Mouse (Mus musculus) testis, adult 2 months (tissue): Measurements from ENCODE around the gene Nol11. TPM values are rescaled to one million over a fixed set of nuclear protein-coding genes. Genes with fewer than 3 reads are reported as not detected.
A peak's percentile ranks its signal among the peaks of the same experiment; 100 is the strongest.
"Not testable (repeated sequence)": the region's sequence is repeated elsewhere in the genome, so short reads cannot be mapped to it uniquely, and the experiment has no call there.

ENCODE experiments used
- H3K27ac ChIP-seq: fragments of 200-500 bp; 2 replicates; pipeline ENCODE4 v1.5.1; 2012; ENCODE audit warnings: low read depth, low read length; ENCODE audit not compliant: control insufficient read depth, insufficient read depth
- H3K27me3 ChIP-seq: fragments of 200-500 bp; 2 replicates; pipeline ENCODE4 v1.6.1; 2012; ENCODE audit warnings: mild to moderate bottlenecking, low read length, moderate library complexity; ENCODE audit not compliant: control insufficient read depth, insufficient read depth
- H3K36me3 ChIP-seq: fragments of 200-500 bp; 2 replicates; pipeline ENCODE4 v1.6.1; 2012; ENCODE audit warnings: mild to moderate bottlenecking, low read length; ENCODE audit not compliant: control insufficient read depth, insufficient read depth
- H3K4me1 ChIP-seq: fragments of 200-500 bp; 2 replicates; pipeline ENCODE4 v1.6.1; 2012; ENCODE audit warnings: low read length; ENCODE audit not compliant: control insufficient read depth, insufficient read depth
- H3K4me3 ChIP-seq: fragments of 200-500 bp; 2 replicates; pipeline ENCODE4 v1.5.1; 2012; ENCODE audit warnings: low read depth, mild to moderate bottlenecking, low read length, moderate library complexity, mixed read lengths; ENCODE audit not compliant: control insufficient read depth
- CTCF ChIP-seq: fragments of 200-500 bp; IDR thresholded peaks from 2 replicates; pipeline ENCODE4 v1.5.1; 2012; ENCODE audit warnings: low read depth, mild to moderate bottlenecking, inconsistent platforms, low read length, moderate library complexity; ENCODE audit not compliant: control insufficient read depth, insufficient read depth, insufficient replicate concordance
- POLR2A ChIP-seq: fragments of 200-500 bp; IDR thresholded peaks from 2 replicates; pipeline ENCODE4 v1.6.1; 2012; ENCODE audit warnings: low read depth, mild to moderate bottlenecking, inconsistent platforms, low read length, moderate library complexity; ENCODE audit not compliant: control insufficient read depth
- polyA plus RNA-seq: library from polyadenylated mRNA; depleted of rRNA; stranded (reverse); fragments of >200 nt; gene quantifications from 2 replicates; pipeline ENCODE4 v1.2.3, GENCODE M21; 2012; rRNA removed

Nol11 gene
- polyA plus RNA-seq, 1 experiment = 4.3 TPM

DNA sequence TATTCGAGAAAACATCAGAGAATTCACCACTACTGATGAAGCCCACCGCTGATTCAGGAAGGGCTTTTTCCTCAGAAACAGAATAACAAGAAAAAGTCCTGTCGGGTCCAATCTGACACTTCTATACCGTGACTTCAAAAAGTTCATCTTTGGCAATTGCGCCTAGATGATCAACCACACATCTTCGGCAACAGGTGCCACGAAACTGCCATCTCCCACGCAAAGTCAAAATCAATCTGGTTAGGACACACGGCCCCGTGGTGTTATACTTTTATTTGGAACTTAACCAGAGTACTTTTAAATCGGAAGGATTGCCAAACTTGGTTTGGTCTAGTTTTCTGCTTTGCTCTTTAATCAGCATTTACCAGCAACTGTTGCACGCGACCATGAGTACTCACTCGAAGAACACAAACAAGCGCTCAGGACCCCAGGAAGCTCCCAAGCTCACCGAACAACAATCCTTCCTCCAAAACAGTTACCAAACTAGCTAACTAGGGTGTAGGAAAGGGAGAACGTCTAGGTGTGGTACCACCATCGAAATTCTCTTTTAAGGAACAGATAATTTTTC, 58.9 kb downstream of the Nol11 start:
- Histone ChIP-seq H3K4me1 (peaks cover 15% of the 10 kb centered on the region), H3K36me3 (no peaks in the 10 kb centered on the region), H3K27ac (0 out of 2 replicates have a peak overlapping the region, but pooled peaks have one; percentile 29), H3K27me3 (no peaks in the 10 kb centered on the region), H3K4me3 (peak overlapping the region; percentile 99)
- TF ChIP-seq POLR2A = no peak
- TF ChIP-seq CTCF = no peak

DNA sequence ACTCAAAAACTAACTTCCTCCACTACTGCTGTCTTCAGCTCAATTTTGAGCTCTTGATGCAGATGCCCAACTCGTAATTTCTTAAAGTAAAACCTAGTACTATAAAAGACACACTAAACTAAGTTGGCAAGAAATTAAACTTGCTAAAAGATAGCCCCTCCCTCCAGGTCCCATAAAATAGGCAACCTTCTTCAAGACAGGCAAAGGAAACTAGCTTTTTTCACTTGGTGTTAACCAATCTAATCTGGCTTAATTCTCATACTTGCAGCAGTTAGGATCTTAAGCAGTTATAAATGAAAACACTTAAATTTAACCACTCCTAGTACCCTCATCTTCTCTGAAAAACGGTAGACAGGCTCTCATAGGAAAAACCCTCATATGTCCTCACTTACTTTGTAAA, 59.5 kb downstream of the Nol11 start:
- no peak overlapping the region for H3K27ac ChIP-seq
- no peak for TF ChIP-seq CTCF
- no peaks in the 10 kb centered on the region for H3K27me3 ChIP-seq
- H3K36me3 ChIP-seq = no peaks in the 10 kb centered on the region
- H3K4me1 ChIP-seq = peaks cover 17% of the 10 kb centered on the region
- no peak overlapping the region for H3K4me3 ChIP-seq

DNA sequence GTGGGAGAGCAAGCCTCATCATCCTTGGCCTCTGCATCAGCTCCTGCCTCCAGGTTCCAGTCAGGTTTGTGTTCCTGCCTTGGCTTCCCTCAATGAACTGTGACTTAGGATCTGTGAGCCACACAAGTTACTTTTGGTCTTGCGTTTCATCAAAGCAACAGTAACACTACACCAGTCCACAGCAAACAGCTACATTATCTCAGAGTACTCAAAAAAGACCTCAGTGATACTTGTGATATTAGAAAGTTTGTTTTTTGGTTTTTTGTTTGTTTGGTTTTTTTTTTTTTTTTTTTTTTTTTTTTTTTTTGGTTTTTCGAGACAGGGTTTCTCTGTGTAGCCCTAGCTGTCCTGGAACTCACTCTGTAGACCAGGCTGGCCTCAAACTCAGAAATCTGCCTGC, 62.5 kb downstream of the Nol11 start:
- not testable (repeated sequence) for H3K4me3 ChIP-seq, H3K27me3 ChIP-seq, H3K27ac ChIP-seq, H3K36me3 ChIP-seq
- H3K4me1 ChIP-seq = peaks cover 14% of the 10 kb centered on the region
- 0 out of 2 replicates have a peak, but pooled peaks have one; percentile 6 for TF ChIP-seq CTCF

DNA sequence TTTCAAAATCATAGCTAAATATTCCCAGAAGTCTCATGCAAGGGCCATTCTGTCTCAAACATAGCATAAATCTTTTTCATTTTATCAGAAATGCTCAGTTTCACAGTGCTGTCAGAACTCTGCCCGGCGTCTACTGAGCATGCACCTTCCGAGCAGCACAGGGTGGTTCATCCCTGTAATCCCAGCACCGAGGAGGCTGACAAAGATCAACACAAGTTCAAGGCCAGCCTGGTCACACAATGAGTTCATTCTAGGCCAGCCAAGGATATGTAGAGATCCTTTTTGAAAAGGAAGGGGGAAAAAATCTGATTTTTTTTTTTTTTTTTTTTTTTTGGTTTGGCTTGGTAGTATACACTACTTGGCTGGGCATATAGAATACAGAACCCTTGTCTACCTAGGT, 64.2 kb downstream of the Nol11 start:
- peaks cover 8% of the 10 kb centered on the region for H3K4me1 ChIP-seq
- no peak overlapping the region for H3K27ac ChIP-seq
- no peaks in the 10 kb centered on the region for H3K36me3 ChIP-seq
- H3K27me3 ChIP-seq = no peaks in the 10 kb centered on the region
- no peak overlapping the region for H3K4me3 ChIP-seq
- no peak for TF ChIP-seq POLR2A

DNA sequence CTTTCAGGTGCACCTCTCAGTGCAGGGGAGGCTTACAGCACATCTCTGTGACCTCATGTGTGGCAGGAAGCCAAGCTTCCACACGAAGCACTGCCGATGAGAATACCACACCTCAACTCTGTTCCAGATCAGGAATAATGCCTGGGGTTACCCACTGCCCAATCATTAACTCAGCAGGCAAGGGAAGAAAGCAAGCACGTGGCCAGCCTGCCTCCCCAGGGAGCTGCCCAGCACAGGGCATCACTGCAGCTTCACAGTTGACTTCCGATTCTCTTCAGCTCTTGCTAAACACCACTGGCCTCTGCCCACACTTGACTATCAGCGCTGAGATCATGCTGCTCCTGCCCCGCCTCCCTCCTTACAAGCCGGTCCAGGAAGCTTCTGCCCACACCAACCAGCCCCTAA, 64.9 kb downstream of the Nol11 start:
- Histone ChIP-seq H3K27ac (no peak overlapping the region), H3K27me3 (no peaks in the 10 kb centered on the region), H3K4me1 (peaks cover 8% of the 10 kb centered on the region), H3K4me3 (no peak overlapping the region), H3K36me3 (no peaks in the 10 kb centered on the region)
- TF ChIP-seq POLR2A (no peak), CTCF (no peak)

DNA sequence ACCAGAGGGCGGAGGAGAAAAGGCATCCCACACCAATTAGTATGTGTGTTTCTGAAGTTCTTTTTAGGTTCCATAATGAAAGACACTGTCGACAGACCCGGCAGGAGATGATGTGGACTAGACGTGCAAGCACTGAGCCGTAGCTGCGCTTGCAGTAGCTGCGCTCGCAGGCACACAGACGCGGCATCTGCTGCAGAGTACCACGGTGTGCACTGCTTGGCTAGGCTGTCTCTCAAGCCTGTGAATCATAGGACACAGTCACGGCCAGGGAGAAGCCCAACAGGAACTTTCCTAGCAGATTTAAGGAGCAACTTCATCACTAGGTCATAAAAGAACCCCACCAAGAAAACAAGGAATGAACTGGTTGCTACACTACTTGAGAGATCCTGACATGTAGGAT, 71.4 kb downstream of the Nol11 start:
- H3K27ac ChIP-seq = no peak overlapping the region
- no peaks in the 10 kb centered on the region for H3K27me3 ChIP-seq
- no peaks in the 10 kb centered on the region for H3K36me3 ChIP-seq
- H3K4me1 ChIP-seq = no peaks in the 10 kb centered on the region
- TF ChIP-seq CTCF (no peak), POLR2A (no peak)
- H3K4me3 ChIP-seq = no peak overlapping the region

Other genes starting within 250 kb of the Nol11 start
- gene Kpna2, start 189.8 kb downstream of the Nol11 start, polyA plus RNA-seq = 36.5 and 150 TPM in 2 replicates
- gene 1810010H24Rik, start 163.7 kb downstream of the Nol11 start, polyA plus RNA-seq = 0.62 and 0.78 TPM in 2 replicates
- 16.1 and 17.7 TPM in 2 replicates for gene Bptf, start 57.3 kb downstream of the Nol11 start, polyA plus RNA-seq